Mouse (Mus musculus): ENCODE data around the gene Btbd7. TPM values are rescaled to one million over a fixed set of nuclear protein-coding genes. Genes with fewer than 3 reads are reported as not detected.

Btbd7 gene
- polyA plus RNA-seq, 1 experiment: 20.1 TPM

DNA sequence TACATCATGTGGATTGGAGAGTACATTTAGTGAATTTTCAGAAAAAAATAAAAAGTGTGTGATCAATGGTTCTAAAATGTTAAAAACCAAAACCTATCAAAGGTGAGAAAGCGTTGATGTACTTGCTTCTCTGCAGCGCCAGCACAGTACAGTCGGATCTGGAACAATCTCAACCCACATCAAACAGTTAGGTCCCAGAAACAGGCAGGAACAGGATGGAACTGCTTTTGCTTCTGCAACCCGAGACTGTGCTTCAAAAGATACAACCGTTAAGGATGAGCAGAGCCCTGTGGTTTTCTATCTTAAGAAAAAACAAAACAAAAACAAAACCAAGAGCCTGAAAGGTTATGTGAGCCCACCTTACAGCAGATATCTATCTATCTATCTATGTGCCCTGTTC lies 95.4 kb downstream of the Btbd7 start:
- DNase-seq (ENCODE audit: low spot score): no peak

DNA sequence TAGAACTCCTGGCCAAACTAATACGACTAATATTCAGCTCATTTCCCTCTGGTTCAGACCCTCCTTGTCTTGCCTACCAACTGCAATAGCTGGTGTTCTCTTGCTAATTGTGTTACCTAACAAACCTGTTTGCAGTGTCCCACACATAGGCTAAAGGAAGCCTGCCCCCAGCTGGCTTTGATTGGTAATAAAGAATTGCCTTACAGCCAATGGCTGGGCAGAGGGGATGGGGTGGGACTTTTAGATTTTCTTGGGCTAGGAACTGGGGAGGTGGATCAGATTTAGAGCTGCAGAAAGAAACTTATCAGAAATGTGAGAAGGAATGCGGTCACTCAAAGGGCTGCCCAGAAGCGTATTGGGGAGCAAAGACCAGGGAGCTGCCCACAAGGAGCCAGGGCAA lies 98.8 kb downstream of the Btbd7 start:
- no peak for DNase-seq (ENCODE audit: low spot score)

GRCm38 (mm10) chr12:102778151-102778550 lies 100.1 kb downstream of the Btbd7 start:
- no peak for DNase-seq (ENCODE audit: low spot score)

GRCm38 (mm10) chr12:102776035-102776434 lies 102.2 kb downstream of the Btbd7 start:
- DNase-seq (ENCODE audit: low spot score): no peak

GRCm38 (mm10) chr12:102772676-102773075 lies 105.6 kb downstream of the Btbd7 start:
- no peak for DNase-seq (ENCODE audit: low spot score)

DNA sequence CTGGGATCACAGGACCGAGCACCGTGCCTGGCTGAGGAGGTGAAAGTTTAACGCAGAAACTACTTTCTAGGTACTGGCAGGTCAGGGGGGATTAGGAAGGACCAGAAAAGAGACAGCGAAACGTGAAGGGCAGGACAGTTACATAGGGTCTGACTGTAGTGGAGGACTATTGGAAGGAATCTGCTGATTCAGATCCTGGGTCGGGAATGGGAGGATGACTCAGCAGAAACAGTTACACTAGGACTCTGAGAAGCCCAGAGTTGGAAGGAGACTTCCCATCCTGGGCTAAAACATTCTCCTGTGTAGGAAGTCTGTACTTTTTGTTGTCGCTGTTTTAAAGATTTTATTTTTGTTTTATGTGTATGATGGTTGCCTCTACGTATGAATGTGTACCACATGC lies 106.7 kb downstream of the Btbd7 start:
- DNase-seq (ENCODE audit: low spot score): no peak

DNA sequence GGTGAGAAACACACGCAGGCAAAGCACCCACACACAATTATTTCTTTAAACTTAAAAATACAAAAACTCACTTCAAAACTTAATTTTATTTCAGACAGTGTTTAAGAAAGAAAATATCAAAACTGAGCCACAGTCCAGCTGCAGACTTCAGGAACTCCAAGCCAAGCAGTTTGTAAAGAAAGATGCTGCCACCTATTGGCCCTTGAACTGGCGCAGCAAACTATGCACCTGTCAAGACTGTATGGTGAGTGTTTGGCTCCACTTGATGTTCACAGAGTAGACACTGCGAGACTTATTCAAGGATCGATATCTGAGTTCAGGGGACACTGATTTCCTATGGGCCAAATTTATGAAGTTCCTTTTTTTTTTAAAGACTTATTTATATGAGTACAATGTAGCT lies 109.3 kb downstream of the Btbd7 start:
- DNase-seq (ENCODE audit: low spot score): no peak

DNA sequence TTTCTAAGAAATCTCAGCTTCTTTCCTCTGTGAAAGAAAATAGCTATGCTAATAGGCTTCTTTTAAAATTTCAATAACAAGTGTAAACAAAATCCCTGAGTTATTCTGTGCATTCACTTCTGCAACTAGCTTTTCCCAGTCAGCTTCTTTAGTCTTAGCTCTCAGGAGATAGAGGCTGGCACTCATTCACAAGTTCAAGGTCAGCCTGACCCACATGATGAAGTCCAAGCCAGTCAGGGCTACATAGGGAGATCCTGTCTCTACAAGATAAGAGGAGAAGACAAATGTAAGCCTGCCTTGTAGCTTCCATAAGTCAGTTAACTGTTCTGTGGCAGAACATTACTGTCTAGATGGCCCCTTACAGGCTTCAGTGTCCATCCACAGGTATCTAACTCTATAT lies 114.6 kb downstream of the Btbd7 start:
- no peak for DNase-seq (ENCODE audit: low spot score)

GRCm38 (mm10) chr12:102761668-102762067 lies 116.6 kb downstream of the Btbd7 start:
- DNase-seq (ENCODE audit: low spot score): no peak

DNA sequence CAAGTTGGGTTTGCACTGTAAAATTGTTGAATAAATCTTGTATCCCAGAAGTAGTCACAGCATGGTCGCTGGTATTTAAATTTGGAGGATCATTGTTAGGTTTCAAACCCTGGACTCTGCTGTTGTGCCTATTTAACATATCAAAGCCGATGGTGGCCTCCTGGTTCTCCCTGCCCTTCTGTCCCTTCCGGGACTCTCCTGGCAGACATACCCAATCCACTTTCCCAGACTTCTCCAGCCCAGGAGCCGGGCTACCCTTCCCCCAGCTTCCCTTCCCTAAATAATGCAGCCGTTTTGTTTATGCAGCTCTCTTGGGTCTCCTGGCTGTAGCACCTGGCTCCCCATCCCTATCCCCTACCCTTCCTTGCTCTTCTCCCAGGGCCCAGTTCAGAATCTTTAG lies 119.3 kb downstream of the Btbd7 start:
- no peak for DNase-seq (ENCODE audit: low spot score)

DNA sequence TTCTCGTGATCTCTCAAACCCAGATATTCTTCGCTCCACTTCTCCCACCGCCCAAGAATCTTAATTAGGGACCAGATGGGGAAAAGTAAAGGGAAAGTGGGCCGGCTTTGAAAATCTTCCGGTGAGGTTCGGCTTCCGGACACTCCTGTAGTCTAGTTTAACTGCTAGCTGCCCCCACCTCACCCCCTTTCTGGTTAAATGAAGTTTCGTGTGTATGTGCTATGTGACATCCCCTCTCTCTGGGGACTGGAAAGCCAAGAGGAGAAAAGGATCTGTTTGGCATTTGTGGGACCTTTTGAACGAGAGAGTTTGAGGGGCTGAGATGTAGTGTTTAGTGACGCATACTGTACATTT lies 119.9 kb downstream of the Btbd7 start, which contains the start of gene Gm20604:
Gm20604 (minus strand) TSS at position 270 of the 354 bp plus-strand sequence.
- no peak for DNase-seq (ENCODE audit: low spot score)

- DNase-seq (ENCODE audit: low spot score): peak; percentile 94
These were observed 120.4 kb downstream of the Btbd7 start, which contains the start of the genes Gm28051, Gon7 and Ubr7 for GRCm38 (mm10) chr12:102757689-102758402. Gene Gm28051, minus strand, starts transcription at chr12:102757765. Gene Gon7, minus strand, starts transcription at chr12:102757803. Gene Ubr7, plus strand, starts transcription at chr12:102757967.

- DNase-seq (ENCODE audit: low spot score): no peak
These were observed 121.1 kb downstream of the Btbd7 start for GRCm38 (mm10) chr12:102757055-102757688.

DNA sequence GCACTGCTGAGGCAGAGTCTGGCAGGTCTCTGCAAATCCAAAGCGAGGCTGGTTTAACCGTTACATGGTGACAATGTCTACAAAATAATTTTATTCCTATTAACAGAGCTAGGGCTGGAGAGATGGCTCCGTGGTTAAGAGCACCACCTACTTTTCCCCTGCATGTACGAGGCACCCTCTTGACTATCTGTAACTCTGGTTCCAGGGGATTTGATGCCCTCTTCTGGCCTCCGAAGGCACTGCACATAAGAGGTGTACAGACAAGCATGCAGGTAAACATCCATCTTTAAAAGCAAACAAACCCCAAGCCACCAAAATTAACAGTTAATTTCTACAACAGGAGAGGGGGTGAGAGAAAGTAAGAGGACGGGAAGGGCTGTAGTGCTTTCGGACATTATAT lies 122.0 kb downstream of the Btbd7 start:
- no peak for DNase-seq (ENCODE audit: low spot score)

DNA sequence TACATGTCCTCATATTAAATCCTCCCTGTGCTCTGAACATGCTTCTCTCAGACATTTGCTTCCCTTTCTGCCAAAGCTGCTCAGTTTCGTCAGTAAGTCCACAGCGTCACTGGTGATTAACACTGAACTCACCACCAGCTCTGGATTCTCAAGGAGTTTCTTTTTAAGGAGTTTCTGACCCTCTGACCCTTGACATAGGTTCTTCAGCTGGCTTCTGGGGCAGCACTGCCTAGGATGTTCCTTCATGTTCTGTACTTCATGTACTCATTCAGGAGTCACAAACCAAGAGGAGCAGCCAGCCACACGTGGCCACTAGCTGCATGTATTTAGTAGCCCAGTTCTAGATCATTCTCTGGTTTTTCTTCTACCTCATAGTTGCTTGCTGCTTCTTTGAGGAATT lies 130.0 kb downstream of the Btbd7 start:
- DNase-seq (ENCODE audit: low spot score): no peak

GRCm38 (mm10) chr12:102744839-102745238 lies 133.4 kb downstream of the Btbd7 start:
- DNase-seq (ENCODE audit: low spot score): no peak

GRCm38 (mm10) chr12:102743589-102744574 lies 134.4 kb downstream of the Btbd7 start, which contains the start of the genes Moap1 and Tmem251:
Gene Moap1, minus strand, starts transcription at chr12:102743661.
Gene Tmem251, plus strand, starts transcription at chr12:102743762.
- peak; percentile 86 for DNase-seq (ENCODE audit: low spot score)

DNA sequence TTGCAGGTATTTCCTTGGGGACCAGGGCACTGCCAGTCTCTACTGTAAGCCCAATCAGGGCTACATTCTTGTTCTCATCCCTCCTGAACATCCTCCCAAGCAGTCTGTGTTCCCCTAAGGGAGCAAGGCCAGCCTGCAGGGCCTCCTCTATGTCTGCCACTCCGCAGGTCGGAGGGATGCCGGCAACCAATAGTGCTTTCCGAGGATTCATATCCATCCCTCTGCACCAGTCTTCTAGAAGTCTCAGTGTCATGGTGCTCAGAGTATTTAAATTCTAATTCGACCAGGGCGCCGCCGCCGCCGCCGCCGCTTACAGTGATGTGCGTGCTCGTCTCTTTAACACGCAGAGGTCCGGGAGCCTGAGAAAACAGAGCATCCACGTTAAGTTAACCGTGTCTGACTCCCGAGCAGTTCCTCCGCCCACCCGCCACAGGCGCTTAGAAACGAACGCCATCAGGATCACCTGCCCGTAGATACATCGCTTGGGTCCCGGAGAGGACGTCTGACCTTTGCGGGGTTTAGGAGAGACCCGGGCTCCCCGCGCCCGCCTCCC lies 135.2 kb downstream of the Btbd7 start:
- no peak for DNase-seq (ENCODE audit: low spot score)

DNA sequence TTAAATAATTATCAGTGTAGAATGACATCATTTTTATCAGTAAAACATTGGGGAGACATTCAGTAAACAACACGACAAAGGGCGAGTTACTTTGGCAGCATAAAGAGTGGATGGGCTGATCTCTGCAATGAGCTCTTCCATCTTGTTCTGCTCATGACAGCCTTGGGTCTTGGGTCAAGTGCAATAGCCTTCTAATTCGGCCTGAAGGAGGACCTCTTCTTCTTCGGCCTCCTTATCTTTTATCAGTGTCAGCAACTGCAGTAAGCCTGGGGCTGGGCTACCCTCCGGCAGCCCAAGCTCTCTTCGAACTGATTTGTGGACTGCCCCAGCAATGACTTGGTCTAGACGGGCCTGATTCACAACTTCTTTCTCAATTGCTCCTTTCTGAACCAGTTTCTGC lies 136.2 kb downstream of the Btbd7 start:
- no peak for DNase-seq (ENCODE audit: low spot score)

- DNase-seq (ENCODE audit: low spot score): no peak
These were observed 138.0 kb downstream of the Btbd7 start for GRCm38 (mm10) chr12:102740285-102740684.

DNA sequence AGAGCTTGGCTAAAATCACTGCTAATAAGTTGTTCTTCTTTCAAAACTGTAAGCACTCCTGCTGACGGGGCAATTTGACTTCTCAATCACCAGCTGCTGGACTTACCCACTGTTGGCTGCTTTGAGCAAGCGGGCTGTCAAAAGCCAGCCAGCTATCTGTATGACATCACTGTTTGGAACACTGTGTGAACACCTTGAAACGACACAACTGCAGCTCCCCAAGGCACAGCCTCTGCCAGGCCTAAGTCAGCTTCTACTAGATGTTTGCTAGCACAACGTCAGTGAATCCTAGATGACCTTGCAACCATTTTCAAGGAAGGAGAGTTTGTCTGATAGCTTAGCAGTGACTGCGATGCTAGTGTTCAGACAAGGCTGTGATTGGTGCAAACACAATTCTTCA lies 139.2 kb downstream of the Btbd7 start:
- no peak for DNase-seq (ENCODE audit: low spot score)

GRCm38 (mm10) chr12:102733381-102733780 lies 144.9 kb downstream of the Btbd7 start:
- DNase-seq (ENCODE audit: low spot score): no peak
